Mouse (Mus musculus): ENCODE results near the gene Gm28043. TPM values are rescaled to one million over a fixed set of nuclear protein-coding genes. Genes with fewer than 3 reads are reported as not detected.

Gene Gm28043
- total RNA-seq, 1 experiment, result 10.2 TPM

DNA sequence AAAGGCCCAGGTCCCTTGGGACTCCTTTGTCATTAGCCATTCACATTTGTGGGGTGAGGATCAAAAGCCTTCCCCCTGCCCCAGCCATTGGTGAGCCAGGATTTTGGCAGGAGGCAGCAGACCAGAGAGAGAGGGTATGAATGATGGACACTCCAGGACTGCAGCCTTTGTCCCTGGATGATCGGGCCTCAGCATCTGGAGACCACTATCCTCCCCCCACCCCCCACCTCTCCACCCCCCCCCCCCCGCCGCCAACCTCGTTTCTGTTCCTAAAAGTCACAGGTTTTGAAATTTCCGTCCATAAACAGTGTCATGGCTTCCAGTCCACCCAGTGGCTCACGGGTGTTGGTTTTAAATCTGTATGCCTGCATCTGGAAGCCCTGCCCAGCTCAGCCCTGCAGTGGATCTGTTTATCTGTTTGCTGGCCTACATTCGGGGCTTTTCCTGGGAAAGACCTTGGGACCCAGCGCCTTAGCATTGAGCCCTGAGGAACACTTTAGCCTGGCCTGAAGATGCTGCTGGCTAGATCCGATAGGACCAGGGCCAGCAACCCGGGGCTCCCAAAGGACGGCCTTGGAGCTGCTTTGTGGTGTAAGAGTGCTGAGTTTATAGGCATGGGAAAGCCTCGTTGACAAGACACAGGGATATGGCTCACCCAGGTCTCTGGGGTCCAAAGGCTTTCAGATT is 116.7 kb downstream of the Gm28043 start:
- DNase-seq (ENCODE audit: low read depth, low spot score), result no peak
- no peak overlapping the region for H3K4me3 ChIP-seq (ENCODE audit: insufficient read depth in 1 of 2, low read depth in 1 of 2, low read length in 2 of 2, poor library complexity in 1 of 2, severe bottlenecking in 1 of 2)
- H3K4me1 ChIP-seq (ENCODE audit: control insufficient read depth in 2 of 2, insufficient read depth in 2 of 2, low read length in 2 of 2, poor library complexity in 1 of 2), result peaks cover 2 to 11% of the 10 kb centered on the region in 2 experiments; a peak in 1 of 4 replicates
- in situ Hi-C loops (cut with MboI; ENCODE audit: low sequenced_read_pairs in 2 of 2, unreplicated experiment in 2 of 2), result no loop called here
- H3K9me3 ChIP-seq (ENCODE audit: control insufficient read depth, insufficient read depth, low read depth, low read length), result no peaks in the 10 kb centered on the region
- H3K36me3 ChIP-seq (ENCODE audit: control insufficient read depth, insufficient read depth, low read length, poor library complexity, severe bottlenecking), result no peaks in the 10 kb centered on the region
- H3K9ac ChIP-seq (ENCODE audit: insufficient read depth, low read depth, low read length, poor library complexity, severe bottlenecking), result no peak overlapping the region
- TF ChIP-seq ZNF384 (IDR thresholded peaks at IDR 0.05; ENCODE audit: low read depth, low read length) (no peak), ZC3H11A (IDR thresholded peaks at IDR 0.05; ENCODE audit: borderline replicate concordance, low read depth, low read length) (no peak), MAFK (IDR thresholded peaks at IDR 0.05; ENCODE audit: insufficient read depth, low read depth, low read length) (no peak), HCFC1 (IDR thresholded peaks at IDR 0.05; ENCODE audit: borderline replicate concordance, insufficient read depth, low read length) (no peak), CHD2 (IDR thresholded peaks at IDR 0.05; ENCODE audit: low read depth, low read length) (no peak)
- H3K27ac ChIP-seq (ENCODE audit: insufficient read depth, low read depth, low read length, poor library complexity, severe bottlenecking), result no peak overlapping the region; the same call in 1 of the 2 replicates

DNA sequence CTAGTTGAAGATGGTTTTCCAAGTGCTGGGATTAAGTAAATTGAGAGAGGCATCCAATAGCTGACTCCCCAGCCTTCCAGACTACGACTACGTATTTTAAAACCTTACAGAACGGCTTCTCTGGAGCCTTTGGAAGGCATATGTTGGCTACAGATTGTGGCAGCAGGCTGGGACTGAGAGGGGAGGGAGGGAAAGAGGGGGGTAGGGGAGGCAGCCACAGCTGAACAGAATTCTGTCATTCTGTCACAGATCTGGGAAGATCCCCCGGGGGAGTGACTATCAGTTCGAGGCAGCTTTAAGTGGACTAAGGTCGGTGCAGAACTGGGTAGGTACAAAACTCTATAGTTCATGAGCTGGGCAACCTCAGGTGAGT is 117.3 kb downstream of the Gm28043 start:
- Histone ChIP-seq H3K4me3 (ENCODE audit: insufficient read depth in 1 of 2, low read depth in 1 of 2, low read length in 2 of 2, poor library complexity in 1 of 2, severe bottlenecking in 1 of 2) (no peak overlapping the region), H3K4me1 (ENCODE audit: control insufficient read depth in 2 of 2, insufficient read depth in 2 of 2, low read length in 2 of 2, poor library complexity in 1 of 2) (peaks cover 2 to 14% of the 10 kb centered on the region in 2 experiments; a peak in 1 of 4 replicates), H3K27ac (ENCODE audit: insufficient read depth, low read depth, low read length, poor library complexity, severe bottlenecking) (no peak overlapping the region), H3K9ac (ENCODE audit: insufficient read depth, low read depth, low read length, poor library complexity, severe bottlenecking) (no peak overlapping the region), H3K9me3 (ENCODE audit: control insufficient read depth, insufficient read depth, low read depth, low read length) (no peaks in the 10 kb centered on the region), H3K36me3 (ENCODE audit: control insufficient read depth, insufficient read depth, low read length, poor library complexity, severe bottlenecking) (no peaks in the 10 kb centered on the region)
- in situ Hi-C loops (cut with MboI; ENCODE audit: low sequenced_read_pairs in 2 of 2, unreplicated experiment in 2 of 2), result no loop called here
- TF ChIP-seq MAFK (IDR thresholded peaks at IDR 0.05; ENCODE audit: insufficient read depth, low read depth, low read length) (no peak), ZNF384 (IDR thresholded peaks at IDR 0.05; ENCODE audit: low read depth, low read length) (no peak), CHD2 (IDR thresholded peaks at IDR 0.05; ENCODE audit: low read depth, low read length) (no peak), HCFC1 (IDR thresholded peaks at IDR 0.05; ENCODE audit: borderline replicate concordance, insufficient read depth, low read length) (no peak), ZC3H11A (IDR thresholded peaks at IDR 0.05; ENCODE audit: borderline replicate concordance, low read depth, low read length) (no peak)
- no peak for DNase-seq (ENCODE audit: low read depth, low spot score)

GRCm38 (mm10) chr17:29732522-29732921 is 117.8 kb downstream of the Gm28043 start:
- Histone ChIP-seq H3K4me1 (ENCODE audit: control insufficient read depth in 2 of 2, insufficient read depth in 2 of 2, low read length in 2 of 2, poor library complexity in 1 of 2) (peaks cover 2 to 14% of the 10 kb centered on the region in 2 experiments; a peak in 1 of 4 replicates), H3K4me3 (ENCODE audit: insufficient read depth in 1 of 2, low read depth in 1 of 2, low read length in 2 of 2, poor library complexity in 1 of 2, severe bottlenecking in 1 of 2) (no peak overlapping the region), H3K9me3 (ENCODE audit: control insufficient read depth, insufficient read depth, low read depth, low read length) (no peaks in the 10 kb centered on the region), H3K27ac (ENCODE audit: insufficient read depth, low read depth, low read length, poor library complexity, severe bottlenecking) (no peak overlapping the region), H3K36me3 (ENCODE audit: control insufficient read depth, insufficient read depth, low read length, poor library complexity, severe bottlenecking) (no peaks in the 10 kb centered on the region), H3K9ac (ENCODE audit: insufficient read depth, low read depth, low read length, poor library complexity, severe bottlenecking) (no peak overlapping the region)
- no peak for DNase-seq (ENCODE audit: low read depth, low spot score)
- no peak for TF ChIP-seq CHD2 (IDR thresholded peaks at IDR 0.05; ENCODE audit: low read depth, low read length)
- TF ChIP-seq HCFC1 (IDR thresholded peaks at IDR 0.05; ENCODE audit: borderline replicate concordance, insufficient read depth, low read length), result no peak
- no peak for TF ChIP-seq ZNF384 (IDR thresholded peaks at IDR 0.05; ENCODE audit: low read depth, low read length)
- no peak for TF ChIP-seq ZC3H11A (IDR thresholded peaks at IDR 0.05; ENCODE audit: borderline replicate concordance, low read depth, low read length)
- no peak for TF ChIP-seq MAFK (IDR thresholded peaks at IDR 0.05; ENCODE audit: insufficient read depth, low read depth, low read length)
- in situ Hi-C loops (cut with MboI; ENCODE audit: low sequenced_read_pairs in 2 of 2, unreplicated experiment in 2 of 2), result no loop called here

DNA sequence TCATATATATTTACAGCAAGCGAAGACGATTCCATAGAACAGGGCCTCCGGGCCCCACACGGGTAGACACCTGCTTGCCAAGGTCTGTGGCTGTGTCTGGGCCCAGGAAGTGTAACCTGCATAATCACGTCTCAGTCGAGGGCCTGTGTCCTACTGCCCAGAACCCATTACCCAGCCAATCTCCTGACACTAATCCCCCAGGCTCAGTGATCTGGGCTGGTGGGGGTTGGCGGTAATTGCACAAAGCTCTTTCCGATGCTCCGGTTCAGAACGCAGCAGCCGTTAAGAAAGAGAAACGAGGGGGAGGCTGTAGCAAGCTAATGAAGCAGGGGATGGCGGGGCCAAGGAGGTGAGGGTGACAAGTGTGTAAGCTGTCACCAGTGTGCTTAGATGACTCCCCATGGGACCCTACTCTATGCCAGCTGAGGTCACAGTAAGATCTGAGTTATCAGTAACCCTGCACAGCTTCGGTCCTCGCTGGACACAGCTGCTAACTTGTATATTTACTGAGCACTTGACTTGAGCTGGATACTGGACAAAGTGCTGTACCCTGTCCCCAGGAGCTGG is 121.9 kb downstream of the Gm28043 start:
- H3K4me3 ChIP-seq (ENCODE audit: insufficient read depth in 1 of 2, low read depth in 1 of 2, low read length in 2 of 2, poor library complexity in 1 of 2, severe bottlenecking in 1 of 2), result no peak overlapping the region
- no peak overlapping the region for H3K27ac ChIP-seq (ENCODE audit: insufficient read depth, low read depth, low read length, poor library complexity, severe bottlenecking)
- no peaks in the 10 kb centered on the region for H3K36me3 ChIP-seq (ENCODE audit: control insufficient read depth, insufficient read depth, low read length, poor library complexity, severe bottlenecking)
- in situ Hi-C loops (cut with MboI; ENCODE audit: low sequenced_read_pairs in 2 of 2, unreplicated experiment in 2 of 2), result no loop called here
- TF ChIP-seq HCFC1 (IDR thresholded peaks at IDR 0.05; ENCODE audit: borderline replicate concordance, insufficient read depth, low read length) (no peak), MAFK (IDR thresholded peaks at IDR 0.05; ENCODE audit: insufficient read depth, low read depth, low read length) (no peak), CHD2 (IDR thresholded peaks at IDR 0.05; ENCODE audit: low read depth, low read length) (no peak), ZC3H11A (IDR thresholded peaks at IDR 0.05; ENCODE audit: borderline replicate concordance, low read depth, low read length) (no peak), ZNF384 (IDR thresholded peaks at IDR 0.05; ENCODE audit: low read depth, low read length) (no peak)
- no peak overlapping the region for H3K9ac ChIP-seq (ENCODE audit: insufficient read depth, low read depth, low read length, poor library complexity, severe bottlenecking)
- no peak for DNase-seq (ENCODE audit: low read depth, low spot score)
- no peaks in the 10 kb centered on the region for H3K9me3 ChIP-seq (ENCODE audit: control insufficient read depth, insufficient read depth, low read depth, low read length)
- H3K4me1 ChIP-seq (ENCODE audit: control insufficient read depth in 2 of 2, insufficient read depth in 2 of 2, low read length in 2 of 2, poor library complexity in 1 of 2), result peaks cover 0 to 9% of the 10 kb centered on the region in 2 experiments; a peak in 1 of 4 replicates
